Mouse (Mus musculus) retina, adult 2 months (tissue): Measurements from ENCODE around the gene Fgf3.
A peak's percentile ranks its signal among the peaks of the same experiment; 100 is the strongest.

Source experiments
- DNase-seq: peaks from one replicate; pipeline ENCODE4 v3.0.0-alpha.2; 2012; ENCODE audit warnings: low read depth, low spot score

Gene Fgf3

GRCm38 (mm10) chr7:144837891-144838488, at the start of gene Fgf3:
TSS of gene Fgf3 (plus strand) at chr7:144838083.
- no peak for DNase-seq

- DNase-seq, result no peak
Observed at GRCm38 (mm10) chr7:144788631-144789030, 49.3 kb upstream of the Fgf3 start.

DNA sequence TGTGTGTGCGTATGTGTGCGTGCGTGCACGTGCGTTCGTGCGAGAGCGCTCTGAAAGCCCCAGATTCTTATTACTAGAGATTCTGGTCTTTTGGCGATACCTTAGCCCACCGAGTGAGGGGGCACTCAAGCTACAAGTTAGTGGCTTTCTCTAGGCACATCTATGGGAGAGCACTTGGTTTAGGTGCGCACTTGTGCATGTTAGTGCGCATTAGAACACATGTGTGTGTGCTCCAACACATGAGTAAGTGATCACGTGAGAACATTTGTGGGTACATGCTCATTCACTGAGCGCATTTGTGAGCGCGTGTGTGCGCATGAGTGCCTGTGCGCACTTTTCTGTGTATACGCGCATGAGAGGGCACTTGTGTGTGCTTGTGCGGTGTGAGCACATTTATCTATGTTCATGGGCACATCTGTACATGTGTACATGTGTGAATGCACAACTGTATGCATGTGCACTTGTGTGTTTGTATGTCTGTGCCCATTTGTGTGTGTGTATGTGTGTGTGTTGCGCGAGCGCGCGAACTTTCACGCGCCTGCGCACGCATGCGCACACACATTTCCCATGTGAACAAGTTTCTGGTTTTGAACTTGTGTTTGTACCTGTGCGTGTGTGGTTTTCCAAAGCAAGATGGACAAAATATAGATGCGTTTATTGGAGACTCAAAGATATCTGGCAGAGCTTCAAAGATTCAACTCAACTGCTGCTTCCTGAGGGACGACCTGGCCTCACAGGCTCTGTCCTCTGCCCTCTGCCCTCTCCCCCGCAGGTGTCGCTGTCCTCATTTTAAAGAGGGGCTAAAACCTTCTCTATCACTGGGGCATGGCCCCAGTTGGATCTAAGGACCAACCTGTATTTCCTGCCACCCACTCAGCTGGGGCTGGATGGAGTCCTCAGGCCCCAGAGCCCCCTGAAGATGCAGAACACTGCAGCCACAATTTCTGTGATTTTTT, 48.0 kb upstream of the Fgf3 start:
- DNase-seq, result no peak

- DNase-seq, result no peak
Observed at GRCm38 (mm10) chr7:144791426-144791825, 46.5 kb upstream of the Fgf3 start.

GRCm38 (mm10) chr7:144793296-144793695, 44.6 kb upstream of the Fgf3 start:
- DNase-seq, result no peak

- no peak for DNase-seq
Observed at GRCm38 (mm10) chr7:144795976-144796474, 41.9 kb upstream of the Fgf3 start.

DNA sequence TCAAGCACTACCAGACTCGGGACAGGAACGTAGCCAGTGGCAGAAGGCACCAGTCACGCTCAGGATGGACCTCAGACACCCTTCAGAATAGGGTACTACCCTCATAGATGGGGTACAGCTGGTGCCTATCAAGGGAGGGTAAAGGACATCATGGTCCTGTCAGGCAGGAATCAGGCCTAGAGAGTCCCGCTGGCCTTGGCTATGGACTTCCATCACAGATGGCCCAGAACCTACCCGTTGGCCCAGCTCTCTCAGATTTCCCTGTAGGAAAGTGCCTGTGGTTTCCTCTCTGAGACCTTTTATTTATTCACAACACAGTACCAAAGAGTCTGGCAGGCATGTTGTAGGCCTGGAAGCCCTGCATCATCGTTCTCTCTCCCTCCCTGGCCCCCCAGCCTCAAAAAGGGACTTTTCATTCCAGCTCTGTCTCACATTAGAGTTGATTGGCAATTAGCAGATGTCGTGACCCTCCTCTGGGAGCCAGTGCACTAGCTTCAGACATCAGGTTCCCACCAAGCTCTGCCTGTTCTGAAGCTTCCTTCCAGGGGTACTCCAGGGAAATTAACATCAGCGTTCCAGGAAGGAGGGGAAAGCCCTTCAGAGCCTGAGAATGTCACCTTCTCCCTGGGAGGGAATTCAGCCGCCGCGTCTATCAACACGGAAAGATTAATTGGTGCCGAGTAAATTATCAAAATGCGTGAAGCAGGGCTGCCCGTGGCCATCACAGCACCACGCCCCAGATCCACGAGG, 40.7 kb upstream of the Fgf3 start:
- no peak for DNase-seq

DNA sequence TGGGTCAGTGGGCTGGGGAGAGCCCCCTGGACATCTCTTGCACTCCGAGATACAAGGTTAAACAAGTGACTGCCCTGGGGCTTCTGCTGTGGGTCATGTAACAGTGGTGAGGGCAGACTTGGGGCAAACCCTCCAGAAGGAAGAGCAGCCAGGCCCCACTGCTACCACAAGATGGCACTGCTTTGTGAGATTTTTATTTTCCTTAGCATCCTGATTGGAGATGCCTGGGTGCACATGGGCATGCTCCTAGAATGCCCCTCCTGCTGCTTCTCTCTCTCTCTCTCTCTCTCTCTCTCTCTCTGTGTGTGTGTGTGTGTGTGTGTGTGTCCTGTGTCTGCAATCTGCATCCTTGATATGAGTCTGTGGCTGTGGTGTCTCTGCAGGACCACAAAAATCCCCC, 39.4 kb upstream of the Fgf3 start:
- no peak for DNase-seq

DNA sequence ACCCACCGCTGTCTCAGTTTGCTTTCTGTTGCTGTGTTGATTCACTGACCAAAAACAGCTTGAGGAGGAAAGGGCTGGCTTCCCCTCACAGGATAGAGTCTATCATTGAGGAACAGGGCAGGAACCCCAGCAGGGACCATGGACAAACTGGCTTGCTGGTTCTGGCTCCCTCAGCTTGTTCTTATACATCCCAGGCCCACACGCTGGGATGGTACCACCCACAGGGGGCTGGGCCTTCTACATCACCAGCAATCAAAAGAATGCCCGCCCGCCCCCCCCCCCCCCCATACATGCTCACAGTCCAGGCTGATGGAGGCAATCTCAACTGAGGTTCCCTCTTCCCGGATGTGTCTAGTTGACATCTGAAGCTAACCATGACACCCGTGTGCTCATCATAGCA, 30.8 kb upstream of the Fgf3 start:
- no peak for DNase-seq

- no peak for DNase-seq
Observed at GRCm38 (mm10) chr7:144807976-144808577, 29.8 kb upstream of the Fgf3 start.

DNA sequence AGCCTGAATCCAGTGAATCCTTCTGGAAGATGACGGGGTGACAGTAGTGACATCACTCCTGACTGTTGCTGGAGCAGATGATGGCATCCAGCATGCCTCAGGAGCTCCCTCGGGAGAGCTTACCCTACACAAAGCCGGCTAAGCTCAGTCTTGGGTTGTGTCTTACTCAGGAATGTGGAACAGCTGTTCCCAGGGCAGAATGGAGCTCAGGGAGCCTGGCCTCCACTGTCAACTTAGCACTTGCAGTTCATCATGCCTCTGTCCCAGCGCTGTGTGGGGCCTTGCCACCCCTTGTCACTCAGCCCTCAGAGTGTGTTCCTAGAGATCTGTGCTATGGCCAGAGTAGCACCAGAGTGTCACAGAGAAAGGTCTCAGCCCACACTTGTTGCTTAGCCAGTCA, 26.4 kb upstream of the Fgf3 start:
- no peak for DNase-seq

- no peak for DNase-seq
Observed at GRCm38 (mm10) chr7:144821901-144822300, 16.0 kb upstream of the Fgf3 start.

- no peak for DNase-seq
Observed at GRCm38 (mm10) chr7:144823988-144824387, 13.9 kb upstream of the Fgf3 start.

- DNase-seq, result no peak
Observed at GRCm38 (mm10) chr7:144828369-144828768, 9.5 kb upstream of the Fgf3 start.

GRCm38 (mm10) chr7:144838522-144839503, 930 bp downstream of the Fgf3 start:
- DNase-seq, result no peak

- peak; percentile 4 for DNase-seq
Observed at GRCm38 (mm10) chr7:144846158-144846557, 8.3 kb downstream of the Fgf3 start.

DNA sequence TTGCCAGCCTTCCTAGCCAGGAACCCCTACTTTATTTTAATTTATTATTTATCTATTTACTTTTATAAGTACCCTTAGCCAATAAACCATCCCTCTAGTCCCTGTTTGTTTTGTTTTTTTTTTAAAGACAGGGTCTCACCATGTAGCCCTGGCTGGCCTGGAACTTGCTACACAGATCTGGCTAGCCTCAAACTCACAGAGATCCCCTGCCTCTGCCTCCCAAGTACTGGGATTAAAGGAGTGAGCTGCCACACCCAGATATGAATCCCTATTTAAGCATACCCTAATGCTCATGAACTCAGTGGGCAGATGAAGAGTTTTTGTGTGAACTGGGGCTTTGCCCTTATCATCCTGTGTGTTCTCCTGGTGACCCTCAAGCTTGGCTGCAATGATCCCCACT, 9.2 kb downstream of the Fgf3 start, which contains the start of gene Fgf4:
Gene Fgf4, plus strand, starts transcription at position 301 of the 400 bp plus-strand sequence.
- no peak for DNase-seq

DNA sequence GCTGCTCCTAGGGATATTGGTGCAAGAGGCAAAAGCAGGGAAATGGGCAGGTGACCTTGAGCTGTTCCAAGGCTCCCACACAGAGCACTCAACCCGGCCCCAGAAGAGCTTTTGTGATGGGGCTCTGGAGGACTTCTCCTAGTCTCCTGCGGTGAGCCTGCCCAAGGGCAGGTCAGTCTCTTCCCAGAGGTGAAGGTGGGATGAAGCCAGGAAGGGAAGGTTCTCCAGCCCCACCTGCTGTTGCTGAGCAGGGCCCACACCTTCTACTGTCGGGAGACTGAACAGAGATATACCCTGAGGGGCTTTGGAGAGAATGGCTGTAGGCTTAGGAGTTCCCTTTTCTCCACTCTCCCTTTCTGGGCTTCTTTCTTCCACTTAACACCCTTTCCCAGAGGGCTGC, 13.4 kb downstream of the Fgf3 start:
- no peak for DNase-seq

- DNase-seq, result no peak
Observed at GRCm38 (mm10) chr7:144854966-144855365, 17.1 kb downstream of the Fgf3 start.

- no peak for DNase-seq
Observed at GRCm38 (mm10) chr7:144857158-144857557, 19.3 kb downstream of the Fgf3 start.
